Mouse (Mus musculus): ENCODE data around the gene Mybl2. TPM values are rescaled to one million over a fixed set of nuclear protein-coding genes. Genes with fewer than 3 reads are reported as not detected.

Mybl2 gene
- polyA plus RNA-seq, 1 experiment from 2014 or later, result 17.7 TPM

DNA sequence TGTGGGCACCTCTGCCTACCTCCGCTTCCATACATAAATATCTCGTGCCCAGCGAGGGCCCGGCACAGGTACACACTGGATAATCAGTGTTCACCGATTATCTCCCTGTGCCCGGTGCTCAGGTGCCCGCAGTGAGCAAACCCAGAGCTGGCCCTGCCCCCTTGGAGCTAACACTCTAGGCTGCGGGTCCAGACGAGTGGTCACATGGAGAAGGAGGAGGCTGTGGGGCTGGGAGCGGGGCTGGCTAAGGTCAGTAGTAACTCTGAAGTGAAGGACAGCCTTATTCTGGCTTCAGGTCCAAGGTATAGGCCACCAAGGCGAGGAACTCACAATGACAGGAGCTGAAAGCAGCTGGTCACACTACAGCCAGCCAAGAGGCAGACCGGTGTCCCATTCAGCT, 20.3 kb downstream of the Mybl2 start:
- no peak for DNase-seq (ENCODE audit: low spot score)
- H3K9me3 ChIP-seq (ENCODE audit: control insufficient read depth, low read length), result no peaks in the 10 kb centered on the region
- no peaks in the 10 kb centered on the region for H3K27me3 ChIP-seq (ENCODE audit: control insufficient read depth, insufficient read depth, low read length)
- no peak for ATAC-seq (ENCODE audit: low FRiP score)
- no peak overlapping the region for H3K27ac ChIP-seq (ENCODE audit: low read depth, low read length)
- no peak overlapping the region for H3K4me2 ChIP-seq (replicated peaks; ENCODE audit: low read depth, low read length)
- no peak overlapping the region for H3K4me3 ChIP-seq (ENCODE audit: low read depth, low read length)
- H3K4me1 ChIP-seq (replicated peaks; ENCODE audit: control insufficient read depth, insufficient read depth, low read length), result no peaks in the 10 kb centered on the region
- H3K36me3 ChIP-seq (ENCODE audit: control insufficient read depth, insufficient read depth, low read length), result no peaks in the 10 kb centered on the region
- 94% methylated on average over 12 of the region's 12 CpGs for WGBS
- no peak overlapping the region for H3K9ac ChIP-seq (ENCODE audit: low read depth, low read length)

DNA sequence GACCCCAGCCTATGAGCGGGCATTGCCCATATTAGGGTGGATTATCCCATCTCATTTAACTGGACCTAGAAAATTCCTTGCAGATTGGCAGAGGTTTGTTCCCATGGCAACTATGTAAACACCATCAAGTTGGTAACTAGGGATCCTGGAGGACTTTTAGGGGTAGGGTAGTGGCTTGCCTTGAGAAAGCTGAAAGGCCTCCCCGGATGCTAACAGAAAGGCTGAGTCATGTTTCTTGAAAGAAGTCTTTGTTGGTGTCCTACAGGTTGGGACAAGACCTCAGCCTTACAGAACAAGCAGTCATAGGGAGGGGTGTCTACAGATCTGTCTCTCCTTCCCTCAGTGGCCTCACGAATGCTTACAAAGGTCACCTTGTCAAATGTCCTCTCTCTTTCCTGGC, 20.7 kb downstream of the Mybl2 start:
- no peak for DNase-seq (ENCODE audit: low spot score)
- no peak overlapping the region for H3K4me3 ChIP-seq (ENCODE audit: low read depth, low read length)
- ATAC-seq (ENCODE audit: low FRiP score), result no peak
- WGBS, result 88% methylated on average over 3 of the region's 3 CpGs
- H3K36me3 ChIP-seq (ENCODE audit: control insufficient read depth, insufficient read depth, low read length), result no peaks in the 10 kb centered on the region
- H3K9me3 ChIP-seq (ENCODE audit: control insufficient read depth, low read length), result no peaks in the 10 kb centered on the region
- no peak overlapping the region for H3K4me2 ChIP-seq (replicated peaks; ENCODE audit: low read depth, low read length)
- H3K9ac ChIP-seq (ENCODE audit: low read depth, low read length), result no peak overlapping the region
- no peaks in the 10 kb centered on the region for H3K27me3 ChIP-seq (ENCODE audit: control insufficient read depth, insufficient read depth, low read length)
- H3K27ac ChIP-seq (ENCODE audit: low read depth, low read length), result no peak overlapping the region
- H3K4me1 ChIP-seq (replicated peaks; ENCODE audit: control insufficient read depth, insufficient read depth, low read length), result no peaks in the 10 kb centered on the region

DNA sequence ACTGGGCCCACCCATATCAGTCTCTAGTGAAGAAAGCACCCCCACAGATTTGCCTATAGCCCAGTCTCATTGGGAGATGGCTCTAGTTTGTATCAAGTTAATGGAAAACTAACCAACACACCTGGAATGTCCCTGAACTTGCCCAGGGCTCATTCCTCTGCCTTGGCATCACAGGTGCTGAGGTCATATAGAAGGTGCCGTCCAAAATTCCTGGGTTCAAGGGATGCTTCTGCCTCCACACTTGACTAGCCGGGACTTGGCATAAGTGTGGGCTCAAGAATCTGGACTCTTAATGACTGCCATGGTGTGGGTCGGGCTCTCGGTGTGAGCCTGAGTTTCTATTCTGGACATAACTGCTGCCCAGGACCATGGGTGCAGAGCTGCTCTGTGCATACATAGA, 24.6 kb downstream of the Mybl2 start:
- DNase-seq (ENCODE audit: low spot score) (no peak), ATAC-seq (ENCODE audit: low FRiP score) (no peak)
- Histone ChIP-seq H3K9ac (ENCODE audit: low read depth, low read length) (no peak overlapping the region), H3K4me1 (replicated peaks; ENCODE audit: control insufficient read depth, insufficient read depth, low read length) (no peaks in the 10 kb centered on the region), H3K27me3 (ENCODE audit: control insufficient read depth, insufficient read depth, low read length) (no peaks in the 10 kb centered on the region), H3K4me3 (ENCODE audit: low read depth, low read length) (no peak overlapping the region), H3K9me3 (ENCODE audit: control insufficient read depth, low read length) (no peaks in the 10 kb centered on the region), H3K36me3 (ENCODE audit: control insufficient read depth, insufficient read depth, low read length) (no peaks in the 10 kb centered on the region), H3K27ac (ENCODE audit: low read depth, low read length) (no peak overlapping the region), H3K4me2 (replicated peaks; ENCODE audit: low read depth, low read length) (no peak overlapping the region)
- WGBS, result 97% methylated on average over 4 of the region's 4 CpGs

DNA sequence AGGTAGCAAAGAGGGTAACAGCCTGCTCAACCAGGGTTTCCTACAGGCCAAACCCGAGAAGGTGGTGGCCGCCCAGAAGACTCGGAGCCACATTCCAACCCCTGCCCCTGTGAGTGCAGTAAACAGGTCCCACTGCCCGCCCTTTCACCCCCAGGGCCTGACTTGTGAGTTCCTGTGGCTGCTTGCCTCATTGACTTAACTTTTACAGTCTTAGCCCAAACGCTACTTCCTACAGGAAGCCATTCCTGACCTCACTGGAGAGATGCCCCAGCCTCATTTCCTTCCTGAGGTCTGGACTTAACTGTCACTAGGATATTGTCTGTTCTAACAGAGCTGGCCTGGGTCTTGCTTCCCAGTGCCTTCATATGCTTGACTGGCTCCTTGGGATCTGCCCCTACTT, 28.1 kb downstream of the Mybl2 start:
- H3K9ac ChIP-seq (ENCODE audit: low read depth, low read length), result no peak overlapping the region
- 77% methylated on average over 5 of the region's 5 CpGs for WGBS

DNA sequence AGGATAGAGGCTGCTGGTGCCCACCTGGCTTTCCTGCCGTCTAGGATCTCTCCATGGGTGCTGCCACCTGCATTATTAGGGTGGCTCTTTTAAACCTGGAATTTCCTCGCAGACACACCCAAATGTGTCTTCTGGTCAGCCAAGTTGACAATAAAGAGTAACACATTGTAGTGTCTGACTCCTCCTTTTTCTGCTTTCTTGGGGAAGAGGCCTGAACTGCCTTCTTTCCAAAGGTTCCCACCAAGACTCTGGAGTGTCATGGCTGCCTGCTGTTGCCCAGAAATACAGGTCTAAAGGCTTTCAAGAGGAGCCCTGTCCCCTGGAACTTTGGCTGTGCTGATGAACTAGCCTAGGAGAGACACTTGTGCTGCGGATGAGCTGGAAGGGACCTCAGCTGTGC, 30.0 kb downstream of the Mybl2 start:
- no peak overlapping the region for H3K27ac ChIP-seq (ENCODE audit: low read depth, low read length)
- WGBS, result 92% methylated on average over 3 of the region's 3 CpGs
- DNase-seq (ENCODE audit: low spot score) (no peak), ATAC-seq (ENCODE audit: low FRiP score) (no peak)
- no peak overlapping the region for H3K9ac ChIP-seq (ENCODE audit: low read depth, low read length)
- H3K4me3 ChIP-seq (ENCODE audit: low read depth, low read length), result no peak overlapping the region
- no peak overlapping the region for H3K4me2 ChIP-seq (replicated peaks; ENCODE audit: low read depth, low read length)
- H3K9me3 ChIP-seq (ENCODE audit: control insufficient read depth, low read length), result no peaks in the 10 kb centered on the region
- H3K36me3 ChIP-seq (ENCODE audit: control insufficient read depth, insufficient read depth, low read length), result no peaks in the 10 kb centered on the region
- no peaks in the 10 kb centered on the region for H3K4me1 ChIP-seq (replicated peaks; ENCODE audit: control insufficient read depth, insufficient read depth, low read length)
- H3K27me3 ChIP-seq (ENCODE audit: control insufficient read depth, insufficient read depth, low read length), result no peaks in the 10 kb centered on the region

More for the DNA sequence above, 28.1 kb downstream of the Mybl2 start:
- no peak overlapping the region for H3K4me3 ChIP-seq (ENCODE audit: low read depth, low read length)
- H3K4me2 ChIP-seq (replicated peaks; ENCODE audit: low read depth, low read length), result no peak overlapping the region
- no peak overlapping the region for H3K27ac ChIP-seq (ENCODE audit: low read depth, low read length)
- H3K36me3 ChIP-seq (ENCODE audit: control insufficient read depth, insufficient read depth, low read length), result no peaks in the 10 kb centered on the region
- no peaks in the 10 kb centered on the region for H3K27me3 ChIP-seq (ENCODE audit: control insufficient read depth, insufficient read depth, low read length)
- H3K9me3 ChIP-seq (ENCODE audit: control insufficient read depth, low read length), result no peaks in the 10 kb centered on the region
- ATAC-seq (ENCODE audit: low FRiP score) (no peak), DNase-seq (ENCODE audit: low spot score) (no peak)
- no peaks in the 10 kb centered on the region for H3K4me1 ChIP-seq (replicated peaks; ENCODE audit: control insufficient read depth, insufficient read depth, low read length)

DNA sequence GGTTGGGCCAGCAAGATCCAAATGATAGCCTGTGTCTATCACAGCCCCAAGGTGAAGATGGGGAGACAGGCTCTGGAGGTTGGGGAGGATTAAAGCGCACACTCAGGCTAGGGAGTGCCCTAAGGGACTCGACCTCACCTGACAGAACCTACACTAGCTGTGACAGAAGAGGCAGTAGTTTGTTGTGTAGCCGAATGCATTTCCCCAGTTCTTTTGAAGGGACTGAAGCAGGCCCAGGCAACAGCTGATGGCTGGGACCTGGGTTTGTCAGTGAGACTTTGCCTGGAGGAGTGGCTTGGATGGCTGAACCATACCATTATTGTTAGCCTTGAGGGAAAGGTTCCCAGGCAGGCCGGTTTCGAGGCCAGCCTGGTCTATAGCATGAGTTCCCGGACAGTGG, 30.6 kb downstream of the Mybl2 start:
- DNase-seq (ENCODE audit: low spot score), result no peak
- WGBS, result 95% methylated on average over 6 of the region's 6 CpGs
- ATAC-seq (ENCODE audit: low FRiP score), result no peak
- H3K9me3 ChIP-seq (ENCODE audit: control insufficient read depth, low read length), result no peaks in the 10 kb centered on the region
- no peaks in the 10 kb centered on the region for H3K27me3 ChIP-seq (ENCODE audit: control insufficient read depth, insufficient read depth, low read length)
- no peak overlapping the region for H3K4me3 ChIP-seq (ENCODE audit: low read depth, low read length)
- no peaks in the 10 kb centered on the region for H3K4me1 ChIP-seq (replicated peaks; ENCODE audit: control insufficient read depth, insufficient read depth, low read length)
- H3K36me3 ChIP-seq (ENCODE audit: control insufficient read depth, insufficient read depth, low read length), result no peaks in the 10 kb centered on the region
- no peak overlapping the region for H3K9ac ChIP-seq (ENCODE audit: low read depth, low read length)
- no peak overlapping the region for H3K4me2 ChIP-seq (replicated peaks; ENCODE audit: low read depth, low read length)
- no peak overlapping the region for H3K27ac ChIP-seq (ENCODE audit: low read depth, low read length)

DNA sequence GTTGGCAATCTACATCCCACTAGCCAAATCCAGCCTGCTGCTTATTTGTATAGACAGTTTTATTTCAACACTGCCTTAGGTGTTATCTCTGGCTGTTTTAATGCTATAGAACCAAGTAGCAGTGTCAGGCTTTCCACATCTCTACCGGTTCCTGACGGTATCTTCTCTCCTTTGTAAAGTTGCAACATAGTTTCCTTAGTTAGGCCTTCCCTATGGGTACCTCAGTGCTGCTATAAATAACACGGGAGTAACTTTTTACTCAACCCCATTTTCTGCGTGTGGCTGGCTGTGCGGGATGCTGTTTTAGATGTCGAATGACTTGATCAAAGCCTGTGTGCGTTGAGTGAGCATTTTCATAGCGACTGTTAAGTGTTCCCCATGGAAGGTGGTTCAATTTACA, 32.1 kb downstream of the Mybl2 start:
- H3K27me3 ChIP-seq (ENCODE audit: control insufficient read depth, insufficient read depth, low read length), result no peaks in the 10 kb centered on the region
- H3K27ac ChIP-seq (ENCODE audit: low read depth, low read length), result no peak overlapping the region
- no peak overlapping the region for H3K4me2 ChIP-seq (replicated peaks; ENCODE audit: low read depth, low read length)
- no peaks in the 10 kb centered on the region for H3K36me3 ChIP-seq (ENCODE audit: control insufficient read depth, insufficient read depth, low read length)
- no peaks in the 10 kb centered on the region for H3K4me1 ChIP-seq (replicated peaks; ENCODE audit: control insufficient read depth, insufficient read depth, low read length)
- 82% methylated on average over 8 of the region's 8 CpGs for WGBS
- no peak overlapping the region for H3K9ac ChIP-seq (ENCODE audit: low read depth, low read length)
- ATAC-seq (ENCODE audit: low FRiP score) (no peak), DNase-seq (ENCODE audit: low spot score) (no peak)
- H3K4me3 ChIP-seq (ENCODE audit: low read depth, low read length), result no peak overlapping the region
- no peaks in the 10 kb centered on the region for H3K9me3 ChIP-seq (ENCODE audit: control insufficient read depth, low read length)

DNA sequence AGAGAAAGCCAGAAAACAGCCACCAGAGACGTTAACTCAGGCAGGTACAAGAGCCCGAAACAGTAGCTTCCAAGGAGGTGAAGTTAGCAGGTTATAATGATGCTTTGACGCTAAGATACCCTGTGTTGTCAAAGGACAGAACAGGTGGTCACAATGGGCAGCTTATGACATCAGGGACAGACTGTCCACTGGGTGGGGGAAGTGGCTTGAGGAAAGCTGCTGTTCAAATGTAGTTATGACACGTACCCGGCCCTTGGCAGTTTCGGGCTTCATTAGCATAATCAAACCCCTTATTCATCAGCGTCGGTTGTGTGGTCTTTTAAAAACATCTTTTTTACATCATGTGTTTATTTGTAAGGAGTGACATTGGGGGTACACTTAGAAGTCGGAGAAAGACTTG, 33.2 kb downstream of the Mybl2 start, which contains the start of gene Gtsf1l:
Gene Gtsf1l, minus strand, starts transcription at position 128 of the 400 bp plus-strand sequence.
- 87% methylated on average over 9 of the region's 9 CpGs for WGBS
- H3K27me3 ChIP-seq (ENCODE audit: control insufficient read depth, insufficient read depth, low read length), result no peaks in the 10 kb centered on the region
- DNase-seq (ENCODE audit: low spot score), result no peak
- no peak within 1 kb of the TSS for H3K27ac ChIP-seq (ENCODE audit: low read depth, low read length)
- no peak within 1 kb of the TSS for H3K4me3 ChIP-seq (ENCODE audit: low read depth, low read length)
- ATAC-seq (ENCODE audit: low FRiP score), result no peak
- no peaks in the 10 kb centered on the region for H3K9me3 ChIP-seq (ENCODE audit: control insufficient read depth, low read length)
- H3K36me3 ChIP-seq (ENCODE audit: control insufficient read depth, insufficient read depth, low read length), result no peaks in the 10 kb centered on the region
- H3K9ac ChIP-seq (ENCODE audit: low read depth, low read length), result no peak within 1 kb of the TSS
- no peaks in the 10 kb centered on the region for H3K4me1 ChIP-seq (replicated peaks; ENCODE audit: control insufficient read depth, insufficient read depth, low read length)
- H3K4me2 ChIP-seq (replicated peaks; ENCODE audit: low read depth, low read length), result no peak within 1 kb of the TSS

DNA sequence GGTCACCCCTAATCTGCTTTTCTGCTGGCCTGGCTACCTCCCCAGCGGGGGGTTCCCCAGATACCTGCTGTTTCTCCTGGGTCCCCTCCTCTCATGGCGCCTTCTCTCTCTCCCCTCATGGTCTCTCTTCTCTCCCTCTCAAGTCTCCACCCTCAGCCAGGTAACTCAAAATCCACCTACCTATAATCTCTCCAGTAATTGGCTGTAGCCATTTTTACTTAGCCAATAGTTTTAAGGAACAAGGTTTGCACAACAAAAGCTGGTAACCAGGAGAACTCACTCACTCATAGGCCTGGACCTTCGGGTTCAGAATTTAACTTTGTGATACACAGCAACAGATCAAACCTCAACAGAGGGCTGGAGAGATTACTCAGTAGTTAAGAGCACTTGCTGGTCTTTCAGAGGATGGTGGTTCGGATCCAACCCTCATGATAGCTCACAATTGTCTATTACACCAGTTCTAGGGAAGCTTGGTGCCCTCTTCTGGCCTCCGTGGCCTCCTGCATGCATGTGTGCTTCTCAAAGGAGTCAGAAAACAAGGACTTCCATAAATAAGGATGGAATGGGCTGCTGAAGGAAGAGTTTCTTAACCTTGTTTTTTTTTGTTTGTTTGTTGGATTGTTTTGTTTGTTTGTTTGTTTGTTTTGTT, 35.1 kb downstream of the Mybl2 start:
- Histone ChIP-seq H3K36me3 (ENCODE audit: control insufficient read depth, insufficient read depth, low read length) (no peaks in the 10 kb centered on the region), H3K4me3 (ENCODE audit: low read depth, low read length) (no peak overlapping the region), H3K27ac (ENCODE audit: low read depth, low read length) (no peak overlapping the region), H3K9me3 (ENCODE audit: control insufficient read depth, low read length) (no peaks in the 10 kb centered on the region), H3K27me3 (ENCODE audit: control insufficient read depth, insufficient read depth, low read length) (no peaks in the 10 kb centered on the region), H3K9ac (ENCODE audit: low read depth, low read length) (no peak overlapping the region), H3K4me2 (replicated peaks; ENCODE audit: low read depth, low read length) (no peak overlapping the region), H3K4me1 (replicated peaks; ENCODE audit: control insufficient read depth, insufficient read depth, low read length) (no peaks in the 10 kb centered on the region)
- WGBS, result 81% methylated on average over 5 of the region's 5 CpGs
- ATAC-seq (ENCODE audit: low FRiP score) (no peak), DNase-seq (ENCODE audit: low spot score) (no peak)
